Mouse (Mus musculus) intestine, postnatal 0 days (tissue): ENCODE data around the gene Ankrd35. TPM values are rescaled to one million over a fixed set of nuclear protein-coding genes. Genes with fewer than 3 reads are reported as not detected.

Experiments used
- ATAC-seq: fragments of 200-750 bp; cut with Nextera tagmentation; 2 replicates; pipeline ENCODE4 v1.8.0; 2017; ENCODE audit warnings: mild to moderate bottlenecking, moderate TSS enrichment, moderate library complexity
- H3K27ac ChIP-seq: fragments of 300-500 bp; sonication (generic); 2 replicates; pipeline ENCODE4 v1.5.1; 2014; ENCODE audit warnings: mild to moderate bottlenecking, low read depth, low read length, moderate library complexity
- H3K27me3 ChIP-seq: fragments of 300-500 bp; sonication (generic); replicated peaks from 2 replicates; pipeline ENCODE4 v1.6.1; 2014; ENCODE audit warnings: low read length, mixed read lengths; ENCODE audit not compliant: control insufficient read depth, insufficient read depth
- H3K36me3 ChIP-seq: fragments of 300-500 bp; sonication (generic); 2 replicates; pipeline ENCODE4 v1.6.1; 2014; ENCODE audit warnings: mild to moderate bottlenecking, moderate library complexity; ENCODE audit not compliant: control insufficient read depth, insufficient read depth
- H3K4me1 ChIP-seq: fragments of 300-500 bp; sonication (generic); replicated peaks from 2 replicates; pipeline ENCODE4 v1.6.1; 2014; ENCODE audit warnings: antibody characterized with exemption, low read length, mixed read lengths; ENCODE audit not compliant: control insufficient read depth, insufficient read depth
- H3K4me2 ChIP-seq: fragments of 300-500 bp; sonication (generic); replicated peaks from 2 replicates; pipeline ENCODE4 v1.6.1; 2014; ENCODE audit warnings: low read depth, mild to moderate bottlenecking, moderate library complexity
- H3K4me3 ChIP-seq: fragments of 300-500 bp; sonication (generic); 2 replicates; pipeline ENCODE4 v1.5.1; 2014; ENCODE audit warnings: low read depth, low read length
- H3K9ac ChIP-seq: fragments of 300-500 bp; sonication (generic); 2 replicates; pipeline ENCODE4 v1.6.1; 2014; ENCODE audit warnings: mild to moderate bottlenecking, low read depth, low read length
- H3K9me3 ChIP-seq: fragments of 300-500 bp; sonication (generic); 2 replicates; pipeline ENCODE4 v1.6.1; 2016; ENCODE audit warnings: mixed run types; ENCODE audit not compliant: control insufficient read depth
- CTCF ChIP-seq: sonication (generic); IDR thresholded peaks from 2 replicates; pipeline ENCODE4 v1.5.1; 2016; ENCODE audit warnings: low read depth, mild to moderate bottlenecking, control low read depth, antibody characterized with exemption, moderate library complexity
- WGBS: fragments of 180-500 bp; shearing (Covaris S2); extraction: QIAGEN DNeasy Blood & Tissue Kit; methylation state at CpG from one replicate; pipeline ENCODE4 v1.1.7; 2014; 5-methylcytosine and 5-hydroxymethylcytosine counted together
- polyA plus RNA-seq: library from polyadenylated mRNA; unstranded; fragments of >200 nt; fragmentation: Nextera tagmentation; extraction: Ambion mirVana; gene quantifications from 2 replicates; pipeline ENCODE4 v1.2.1, GENCODE M21; 2015

Ankrd35 gene
- polyA plus RNA-seq, 1 experiment from 2014 or later, result 0.29 TPM

GRCm38 (mm10) chr3:96707903-96708683 is 38.2 kb downstream of the Ankrd35 start, which contains the start of gene Nudt17:
TSS of gene Nudt17 (minus strand) at chr3:96708562.
- peak within 1 kb of the TSS; percentile 36 for H3K4me3 ChIP-seq
- no peak within 1 kb of the TSS for H3K27ac ChIP-seq
- H3K9me3 ChIP-seq, result no peaks in the 10 kb centered on the region
- H3K4me2 ChIP-seq, result peak within 1 kb of the TSS; percentile 73
- WGBS, result 5% methylated on average over 42 of the region's 42 CpGs
- H3K4me1 ChIP-seq, result peaks cover 4% of the 10 kb centered on the region; the same call in 1 of the 2 replicates
- ATAC-seq, result peak; percentile 64
- peak within 1 kb of the TSS; percentile 23; the same call in 1 of the 2 replicates for H3K9ac ChIP-seq
- 0 out of 2 replicates have a peak, but pooled peaks cover 3% of the 10 kb centered on the region for H3K27me3 ChIP-seq
- peak; percentile 99 for TF ChIP-seq CTCF
- H3K36me3 ChIP-seq, result peaks cover 50% of the 10 kb centered on the region

- Histone ChIP-seq H3K36me3 (peaks cover 50% of the 10 kb centered on the region), H3K4me2 (peak overlapping the region; percentile 73), H3K9ac (no peak overlapping the region), H3K27me3 (0 out of 2 replicates have a peak, but pooled peaks cover 3% of the 10 kb centered on the region), H3K4me3 (no peak overlapping the region), H3K27ac (no peak overlapping the region), H3K9me3 (no peaks in the 10 kb centered on the region), H3K4me1 (peaks cover 4% of the 10 kb centered on the region; the same call in 1 of the 2 replicates)
- no peak for TF ChIP-seq CTCF
- 57% methylated on average over 2 of the region's 2 CpGs for WGBS
- no peak for ATAC-seq
Observed at GRCm38 (mm10) chr3:96708684-96709064, 38.7 kb downstream of the Ankrd35 start.

GRCm38 (mm10) chr3:96714286-96714685 is 44.4 kb downstream of the Ankrd35 start:
- H3K36me3 ChIP-seq, result peaks cover 70% of the 10 kb centered on the region
- H3K4me3 ChIP-seq, result no peak overlapping the region
- WGBS, result 80% methylated on average over 5 of the region's 5 CpGs
- no peaks in the 10 kb centered on the region for H3K4me1 ChIP-seq
- TF ChIP-seq CTCF, result no peak
- no peak overlapping the region for H3K9ac ChIP-seq
- ATAC-seq, result no peak
- no peak overlapping the region for H3K27ac ChIP-seq
- no peaks in the 10 kb centered on the region for H3K27me3 ChIP-seq
- H3K9me3 ChIP-seq, result no peaks in the 10 kb centered on the region
- H3K4me2 ChIP-seq, result no peak overlapping the region

GRCm38 (mm10) chr3:96715854-96716253 is 45.9 kb downstream of the Ankrd35 start:
- no peak for TF ChIP-seq CTCF
- Histone ChIP-seq H3K27me3 (no peaks in the 10 kb centered on the region), H3K9me3 (no peaks in the 10 kb centered on the region), H3K4me3 (no peak overlapping the region), H3K9ac (no peak overlapping the region), H3K4me2 (no peak overlapping the region), H3K36me3 (peaks cover 70% of the 10 kb centered on the region), H3K27ac (no peak overlapping the region), H3K4me1 (no peaks in the 10 kb centered on the region)
- ATAC-seq, result no peak
- WGBS, result 61% methylated on average over 2 of the region's 2 CpGs

- peak; percentile 67 for TF ChIP-seq CTCF
- Histone ChIP-seq H3K4me1 (no peaks in the 10 kb centered on the region), H3K4me2 (no peak overlapping the region), H3K4me3 (no peak overlapping the region), H3K9ac (no peak overlapping the region), H3K27me3 (no peaks in the 10 kb centered on the region), H3K9me3 (no peaks in the 10 kb centered on the region), H3K27ac (no peak overlapping the region), H3K36me3 (peaks cover 60% of the 10 kb centered on the region)
- WGBS, result 49% methylated on average over 14 of the region's 14 CpGs
- ATAC-seq, result no peak
Observed at GRCm38 (mm10) chr3:96719173-96719572, 49.2 kb downstream of the Ankrd35 start.

- Histone ChIP-seq H3K4me3 (peak within 1 kb of the TSS; percentile 96), H3K4me1 (peaks cover 14% of the 10 kb centered on the region), H3K9ac (peak within 1 kb of the TSS; percentile 84), H3K36me3 (peaks cover 8% of the 10 kb centered on the region), H3K27me3 (no peaks in the 10 kb centered on the region), H3K27ac (peak within 1 kb of the TSS; percentile 87), H3K4me2 (peak within 1 kb of the TSS; percentile 78), H3K9me3 (no peaks in the 10 kb centered on the region)
- ATAC-seq, result peak; percentile 96
- no peak for TF ChIP-seq CTCF
- WGBS, result under 1% methylated on average over 40 of the region's 52 CpGs
Observed at GRCm38 (mm10) chr3:96727343-96727827, 57.5 kb downstream of the Ankrd35 start, which contains the start of the genes Polr3c and Rnf115. TSS of gene Polr3c (minus strand) at chr3:96727628. TSS of gene Rnf115 (plus strand) at chr3:96727664.
